Mouse (Mus musculus): ENCODE data around the gene Zfp329. TPM values are rescaled to one million over a fixed set of nuclear protein-coding genes. Genes with fewer than 3 reads are reported as not detected.

Zfp329 gene
- total RNA-seq, 2 experiments from 2014 or later, result 21.7 to 22.3 TPM

Other genes with a start within 250 kb of the Zfp329 start
- gene Vmn2r53, start 210.1 kb downstream of the Zfp329 start, total RNA-seq (2021), result under 1 TPM; 0.02 to 0.05 TPM
- not detected for gene Vmn2r54, start 178.5 kb downstream of the Zfp329 start, total RNA-seq (2021)
- gene Vmn2r55, start 133.9 kb downstream of the Zfp329 start, total RNA-seq (2021), result not detected
- under 1 TPM; 0.07 to 0.09 TPM for gene Vmn2r56, start 83.9 kb downstream of the Zfp329 start, total RNA-seq (2021)
- gene Zscan18, start 15.2 kb downstream of the Zfp329 start, total RNA-seq (2021), result 10 to 100 TPM; 19.9 to 25.0 TPM
- 10 to 100 TPM; 13.6 to 21.8 TPM for gene Zfp110, start 15.9 kb upstream of the Zfp329 start, total RNA-seq (2021)
- 1 to 10 TPM; 6.0 to 8.9 TPM for gene Zfp128, start 62.3 kb upstream of the Zfp329 start, total RNA-seq (2021)
- gene Zscan22, start 79.0 kb upstream of the Zfp329 start, total RNA-seq (2021), result 10 to 100 TPM; 12.1 to 13.1 TPM
- 100 to 1,000 TPM; 535 to 542 TPM for gene Rps5, start 103.4 kb upstream of the Zfp329 start, total RNA-seq (2021)
- 1 to 10 TPM; 1.2 TPM for gene Rnf225, start 108.6 kb upstream of the Zfp329 start, total RNA-seq (2021)
- gene Zfp324, start 147.0 kb upstream of the Zfp329 start, total RNA-seq (2021), result 10 to 100 TPM; 14.7 to 15.7 TPM
- 1 to 10 TPM; 7.1 to 7.7 TPM for gene Zfp446, start 159.0 kb upstream of the Zfp329 start, total RNA-seq (2021)
- gene Slc27a5, start 179.3 kb upstream of the Zfp329 start, total RNA-seq (2021), result not detected
- 100 to 1,000 TPM; 279 to 301 TPM for gene Trim28, start 180.3 kb upstream of the Zfp329 start, total RNA-seq (2021)
- 10 to 100 TPM; 25.8 to 27.3 TPM for gene Zbtb45, start 191.2 kb upstream of the Zfp329 start, total RNA-seq (2021)
- gene Chmp2a, start 215.9 kb upstream of the Zfp329 start, total RNA-seq (2021), result 100 to 1,000 TPM; 133 to 151 TPM
- 100 to 1,000 TPM; 198 to 220 TPM for gene Ube2m, start 219.4 kb upstream of the Zfp329 start, total RNA-seq (2021)
- gene Mzf1, start 235.9 kb upstream of the Zfp329 start, total RNA-seq (2021), result 10 to 100 TPM; 14.3 to 17.7 TPM